Comparison of ENCODE assay signal across 8 mouse cellular contexts in the genomic region with DNA sequence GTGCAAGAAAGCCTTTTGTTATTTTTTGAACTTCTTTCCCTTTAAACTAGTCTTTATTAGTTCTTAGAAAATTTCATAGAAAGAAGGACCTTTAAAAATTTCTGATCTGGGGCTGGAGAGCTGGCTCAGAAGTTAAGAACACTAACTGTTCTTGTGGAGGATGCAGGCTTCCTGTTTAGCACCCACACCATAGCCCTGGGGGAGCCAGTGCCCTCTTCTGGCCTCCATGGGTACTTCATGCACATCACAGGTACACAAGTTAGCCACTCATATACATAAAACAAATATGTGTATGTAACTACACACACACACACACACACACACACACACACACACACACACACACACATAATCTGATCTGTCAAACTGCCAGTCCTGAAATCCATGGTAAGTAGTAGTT. TPM values are rescaled to one million over a fixed set of nuclear protein-coding genes. Genes with fewer than 3 reads are reported as not detected.
DNase-seq lines count a peak whose midpoint lies in the region; ATAC-seq and TF ChIP-seq lines count a peak whose summit lies in the region.

No protein-coding gene starts in this region.

- no peak overlapping the region for H3K4me2 ChIP-seq in heart, embryonic 12.5 days
- no peak overlapping the region for H3K4me2 ChIP-seq in midbrain, embryonic 13.5 days (replicated peaks)

- DNase-seq in heart, adult 2 months, result peak; percentile 38 to 64
- DNase-seq in 3T3-L1 (ENCODE audit: low read depth, low spot score), result peak; percentile 68
- DNase-seq in MEL-GATA-1-ER (ENCODE audit: extremely low read depth, low read depth), result peak; percentile 27
- DNase-seq in embryonic facial prominence, embryonic 10.5 days (ENCODE audit: low spot score), result peak; percentile 49
- DNase-seq in kidney, postnatal 4 days, result peak; percentile 70 to 74
- DNase-seq in spleen, adult 2 months (ENCODE audit: low read depth in 1 of 2, low spot score in 2 of 2), result peak; percentile 12 to 62

- H3K79me2 ChIP-seq in heart, adult 2 months (replicated peaks; ENCODE audit: control insufficient read depth, insufficient read depth, low read length), result no peaks in the 10 kb centered on the region

- no peak for ATAC-seq in heart, embryonic 12.5 days (ENCODE audit: insufficient number of reproducible peaks, low FRiP score)
- ATAC-seq in midbrain, embryonic 13.5 days, result no peak

- no peak overlapping the region for H3K4me3 ChIP-seq in heart, adult 2 months
- no peak overlapping the region for H3K4me3 ChIP-seq in heart, embryonic 12.5 days
- H3K4me3 ChIP-seq in embryonic facial prominence, embryonic 10.5 days, result no peak overlapping the region
- H3K4me3 ChIP-seq in spleen, adult 2 months (ENCODE audit: extremely low read depth, insufficient read depth, insufficient read length), result no peak overlapping the region
- no peak overlapping the region for H3K4me3 ChIP-seq in midbrain, embryonic 13.5 days (replicated peaks)

- TF ChIP-seq EP300 in heart, adult 2 months (IDR thresholded peaks at IDR 0.05; ENCODE audit: insufficient read depth, low read depth, low read length), result no peak

- H3K36me3 ChIP-seq in heart, adult 2 months (ENCODE audit: control insufficient read depth, insufficient read depth, low read length), result no peaks in the 10 kb centered on the region; the same call in 1 of the 2 replicates
- H3K36me3 ChIP-seq in heart, embryonic 12.5 days, result peaks cover 20% of the 10 kb centered on the region
- H3K36me3 ChIP-seq in embryonic facial prominence, embryonic 10.5 days (replicated peaks), result peaks cover 29% of the 10 kb centered on the region
- peaks cover 11% of the 10 kb centered on the region for H3K36me3 ChIP-seq in spleen, adult 2 months (ENCODE audit: control insufficient read depth, insufficient read depth, low read length)
- peaks cover 19% of the 10 kb centered on the region for H3K36me3 ChIP-seq in midbrain, embryonic 13.5 days

- TF ChIP-seq CTCF in heart, adult 2 months (IDR thresholded peaks at IDR 0.05), result peak; percentile 77
- peak; percentile 49; the same call in 1 of the 2 replicates for TF ChIP-seq CTCF in spleen, adult 2 months (IDR thresholded peaks at IDR 0.05; ENCODE audit: extremely low read depth, insufficient read depth, insufficient read length, insufficient replicate concordance)

- H3K4me1 ChIP-seq in heart, adult 2 months (ENCODE audit: control insufficient read depth, insufficient read depth, low read length), result peaks cover 2% of the 10 kb centered on the region; the same call in 1 of the 2 replicates
- 0 out of 2 replicates have a peak, but pooled peaks cover 3% of the 10 kb centered on the region for H3K4me1 ChIP-seq in heart, embryonic 12.5 days (replicated peaks)
- no peaks in the 10 kb centered on the region for H3K4me1 ChIP-seq in embryonic facial prominence, embryonic 10.5 days
- no peaks in the 10 kb centered on the region for H3K4me1 ChIP-seq in spleen, adult 2 months (ENCODE audit: control insufficient read depth, insufficient read depth, insufficient read length)
- no peaks in the 10 kb centered on the region for H3K4me1 ChIP-seq in midbrain, embryonic 13.5 days (replicated peaks)

- TF ChIP-seq POLR2A in heart, adult 2 months (IDR thresholded peaks at IDR 0.05; ENCODE audit: insufficient read depth, low read depth, low read length), result no peak
- TF ChIP-seq POLR2A in spleen, adult 2 months (IDR thresholded peaks at IDR 0.05; ENCODE audit: low read depth, low read length), result no peak

- no peak overlapping the region for H3K9ac ChIP-seq in heart, adult 2 months (ENCODE audit: low read depth, low read length)
- no peak overlapping the region for H3K9ac ChIP-seq in heart, embryonic 12.5 days
- H3K9ac ChIP-seq in midbrain, embryonic 13.5 days (replicated peaks), result no peak overlapping the region

- no peaks in the 10 kb centered on the region for H3K27me3 ChIP-seq in heart, adult 2 months (ENCODE audit: control insufficient read depth, insufficient read depth, low read length)
- no peaks in the 10 kb centered on the region for H3K27me3 ChIP-seq in heart, embryonic 12.5 days (replicated peaks)
- H3K27me3 ChIP-seq in embryonic facial prominence, embryonic 10.5 days (replicated peaks; ENCODE audit: low read depth, poor library complexity, severe bottlenecking), result no peaks in the 10 kb centered on the region
- H3K27me3 ChIP-seq in spleen, adult 2 months (ENCODE audit: control insufficient read depth, insufficient read depth, low read length), result no peaks in the 10 kb centered on the region
- no peaks in the 10 kb centered on the region for H3K27me3 ChIP-seq in midbrain, embryonic 13.5 days

- intact Hi-C loops in heart, adult 2 months (cut with DNase I), result loop anchor here (2.0 kb wide), 1 partner anchor 283 kb away; no protein-coding TSS in a partner anchor

- 0 out of 2 replicates have a peak, but pooled peaks cover 2% of the 10 kb centered on the region for H3K9me3 ChIP-seq in heart, embryonic 12.5 days (replicated peaks)
- no peaks in the 10 kb centered on the region for H3K9me3 ChIP-seq in embryonic facial prominence, embryonic 10.5 days
- no peaks in the 10 kb centered on the region for H3K9me3 ChIP-seq in midbrain, embryonic 13.5 days

- no peak overlapping the region for H3K27ac ChIP-seq in heart, adult 2 months
- no peak overlapping the region for H3K27ac ChIP-seq in heart, embryonic 12.5 days (ENCODE audit: poor library complexity, severe bottlenecking)
- no peak overlapping the region for H3K27ac ChIP-seq in embryonic facial prominence, embryonic 10.5 days (replicated peaks)
- no peak overlapping the region for H3K27ac ChIP-seq in spleen, adult 2 months (ENCODE audit: insufficient read depth, low read length)
- H3K27ac ChIP-seq in midbrain, embryonic 13.5 days, result no peak overlapping the region

RNA-seq across cellular contexts. Expression of a gene that starts 7.9 kb away (rescaled TPM):
- total RNA-seq in heart, adult 2 months (2021), result not detected
- 0.10 and 0.35 TPM in 2 replicates for polyA plus RNA-seq in heart, adult 2 months (2012; rRNA removed)
- 0.33 and 0.81 TPM in 2 replicates for polyA plus RNA-seq in heart, embryonic 12.5 days (2016; fragmentation: Nextera tagmentation; extraction: Ambion mirVana)
- polyA plus RNA-seq in embryonic facial prominence, embryonic 10.5 days (2016; fragmentation: Nextera tagmentation; extraction: Ambion mirVana), result 1.5 and 2.1 TPM in 2 replicates
- polyA plus RNA-seq in spleen, adult 2 months (2012; rRNA removed), result not detected in 2 replicates
- polyA plus RNA-seq in midbrain, embryonic 13.5 days (2015; fragmentation: Nextera tagmentation; extraction: Ambion mirVana), result 45.2 and 47.0 TPM in 2 replicates

RNA-seq across cellular contexts. Expression of a gene that starts 25.3 kb away (rescaled TPM):
- total RNA-seq in heart, adult 2 months (2021), result 10 to 100 TPM; 10.9 to 12.8 TPM
- polyA plus RNA-seq in heart, adult 2 months (2012; rRNA removed), result 5.0 and 8.6 TPM in 2 replicates
- polyA plus RNA-seq in heart, embryonic 12.5 days (2016; fragmentation: Nextera tagmentation; extraction: Ambion mirVana), result 18.6 and 20.3 TPM in 2 replicates
- 20.5 and 20.6 TPM in 2 replicates for polyA plus RNA-seq in embryonic facial prominence, embryonic 10.5 days (2016; fragmentation: Nextera tagmentation; extraction: Ambion mirVana)
- 7.7 and 8.2 TPM in 2 replicates for polyA plus RNA-seq in spleen, adult 2 months (2012; rRNA removed)
- polyA plus RNA-seq in midbrain, embryonic 13.5 days (2015; fragmentation: Nextera tagmentation; extraction: Ambion mirVana), result 35.4 and 36.7 TPM in 2 replicates

RNA-seq across cellular contexts. Expression of a gene that starts 52.1 kb away (rescaled TPM):
- 1 to 10 TPM; 6.9 to 7.2 TPM for total RNA-seq in heart, adult 2 months (2021)
- not detected in 2 replicates for polyA plus RNA-seq in heart, adult 2 months (2012; rRNA removed)
- polyA plus RNA-seq in heart, embryonic 12.5 days (2016; fragmentation: Nextera tagmentation; extraction: Ambion mirVana), result 7.8 and 10.7 TPM in 2 replicates
- polyA plus RNA-seq in embryonic facial prominence, embryonic 10.5 days (2016; fragmentation: Nextera tagmentation; extraction: Ambion mirVana), result 12.4 and 13.8 TPM in 2 replicates
- polyA plus RNA-seq in spleen, adult 2 months (2012; rRNA removed), result 0.48 TPM in 1 of 2 replicates, not detected in the other
- polyA plus RNA-seq in midbrain, embryonic 13.5 days (2015; fragmentation: Nextera tagmentation; extraction: Ambion mirVana), result 20.2 and 26.7 TPM in 2 replicates

Comparison
In these comparisons a context has a peak if more than half of its experiments do, and no peak if none do; other contexts are left out.
1. RNA of a gene that starts 7.9 kb away (polyA plus RNA-seq): 45.2 to 47.0 TPM in midbrain, embryonic 13.5 days; 1.5 to 2.1 TPM in embryonic facial prominence, embryonic 10.5 days, 0.33 to 0.81 TPM in heart, embryonic 12.5 days, 0.10 to 0.35 TPM in heart, adult 2 months and not detected in spleen, adult 2 months; every median in the first group is over 10 times any median in the second.
2. Peak in every context shown above with its lines, with median percentiles within 50 percentile points of each other: DNase-seq.